9 mouse cellular contexts compared by ENCODE assay signal in genomic region chr11:40572953-40573757, GRCm38 (mm10).
A peak's percentile ranks its signal among the peaks of the same experiment; 100 is the strongest.
DNase-seq lines count a peak whose midpoint lies in the region; ATAC-seq and TF ChIP-seq lines count a peak whose summit lies in the region.
"Had no signal": no experiment of that assay in that cellular context is flagged by ENCODE, and none has a peak within 500 bp of the region (broad histone marks: within the 10 kb centered on the region; RNA-seq: fewer than 3 reads in every experiment).

No protein-coding gene starts in this region.

- H3K27ac ChIP-seq in layer of hippocampus, adult 2 months: peak overlapping the region; percentile 81
- H3K27ac ChIP-seq in forebrain, embryonic 12.5 days: peak overlapping the region; percentile 74
- peak overlapping the region; percentile 83 for H3K27ac ChIP-seq in left cerebral cortex, adult 2 months

- H3K4me1 ChIP-seq in forebrain, embryonic 12.5 days: peaks cover 17% of the 10 kb centered on the region

- no peak for TF ChIP-seq CTCF in layer of hippocampus, adult 2 months (conservative IDR thresholded peaks at IDR 0.05)
- TF ChIP-seq CTCF in left cerebral cortex, adult 2 months (IDR thresholded peaks at IDR 0.05): no peak

- H3K9me3 ChIP-seq in forebrain, embryonic 12.5 days: no peaks in the 10 kb centered on the region

- peak overlapping the region; percentile 29 for H3K4me2 ChIP-seq in forebrain, embryonic 12.5 days

- intact Hi-C loops in left cerebral cortex, adult 2 months (cut with DNase I): loop anchor here (1.0 to 10.0 kb wide), 2 partner anchors 21 to 178 kb away; no protein-coding TSS in a partner anchor

- H3K27me3 ChIP-seq in forebrain, embryonic 12.5 days: no peaks in the 10 kb centered on the region

- no peaks in the 10 kb centered on the region for H3K36me3 ChIP-seq in forebrain, embryonic 12.5 days (replicated peaks)

- 8% methylated on average over 12 of the region's 12 CpGs for WGBS in forebrain, embryonic 12.5 days

- H3K9ac ChIP-seq in forebrain, embryonic 12.5 days: no peak overlapping the region

- ATAC-seq in forebrain, embryonic 12.5 days (ENCODE audit: low FRiP score): peak; percentile 85
- ATAC-seq in megakaryocyte, adult 5-6 weeks (ENCODE audit: poor library complexity, severe bottlenecking): no peak
- ATAC-seq: inflammation-experienced regulatory T-cells, adult 6 months had no signal

- peak in 1 of 2 experiments; percentile 35 for DNase-seq in layer of hippocampus, adult 2 months (ENCODE audit: low spot score in 2 of 2)
- no peak for DNase-seq in layer of hippocampus, adult 9-11 months
- DNase-seq in left cerebral cortex, adult 2 months (ENCODE audit: extremely low spot score in 1 of 2, low spot score in 2 of 2): peak in 1 of 2 experiments; percentile 17
- peak; percentile 51 for DNase-seq in retina, embryonic 14.5 days (ENCODE audit: low spot score)
- DNase-seq in adrenal gland, adult 8-10 months: no peak
- no peak for DNase-seq in layer of hippocampus, postnatal 25 days (ENCODE audit: extremely low spot score in 1 of 2, low spot score in 1 of 2)

- no peak overlapping the region for H3K4me3 ChIP-seq in layer of hippocampus, adult 2 months
- H3K4me3 ChIP-seq in forebrain, embryonic 12.5 days (replicated peaks): no peak overlapping the region
- no peak overlapping the region for H3K4me3 ChIP-seq in left cerebral cortex, adult 2 months
